Mouse (Mus musculus): Measurements from ENCODE around the gene Cfc1. TPM values are rescaled to one million over a fixed set of nuclear protein-coding genes. Genes with fewer than 3 reads are reported as not detected.

Cfc1 gene
- total and polyA plus RNA-seq, 3 experiments: not detected

- DNase-seq: no peak
Measured at GRCm38 (mm10) chr1:34553690-34554089, 18.2 kb downstream of the Cfc1 start.

GRCm38 (mm10) chr1:34554275-34554674 lies 18.8 kb downstream of the Cfc1 start:
- no peak for DNase-seq

GRCm38 (mm10) chr1:34560843-34561242 lies 25.4 kb downstream of the Cfc1 start, which contains the start of gene Prss40:
Gene Prss40 (minus strand): TSS chr1:34560943.
- DNase-seq: no peak

GRCm38 (mm10) chr1:34564383-34565045 lies 29.1 kb downstream of the Cfc1 start:
- DNase-seq: no peak

GRCm38 (mm10) chr1:34568120-34568519 lies 32.7 kb downstream of the Cfc1 start:
- no peak for DNase-seq

- no peak for DNase-seq
Measured at GRCm38 (mm10) chr1:34569876-34570275, 34.4 kb downstream of the Cfc1 start.

GRCm38 (mm10) chr1:34571431-34571830 lies 36.0 kb downstream of the Cfc1 start:
- DNase-seq: no peak

GRCm38 (mm10) chr1:34573221-34573620 lies 37.8 kb downstream of the Cfc1 start:
- DNase-seq: no peak

GRCm38 (mm10) chr1:34578851-34579781 lies 43.7 kb downstream of the Cfc1 start, which contains the start of gene Amer3:
Gene Amer3 (plus strand): TSS chr1:34579657.
- DNase-seq: peak; percentile 82

GRCm38 (mm10) chr1:34579782-34580356 lies 44.4 kb downstream of the Cfc1 start:
- no peak for DNase-seq

- no peak for DNase-seq
Measured at GRCm38 (mm10) chr1:34582218-34582617, 46.8 kb downstream of the Cfc1 start.

- DNase-seq: no peak
Measured at GRCm38 (mm10) chr1:34583821-34584263, 48.4 kb downstream of the Cfc1 start.

- DNase-seq: no peak
Measured at GRCm38 (mm10) chr1:34584736-34585135, 49.3 kb downstream of the Cfc1 start.

GRCm38 (mm10) chr1:34587298-34588096 lies 52.0 kb downstream of the Cfc1 start:
- DNase-seq: no peak

Other genes starting within 250 kb of the Cfc1 start
- gene Ccdc115, start 96.0 kb upstream of the Cfc1 start, total RNA-seq (2021): 10 to 100 TPM; 13.5 to 16.6 TPM
- gene Ccdc115, start 96.0 kb upstream of the Cfc1 start, polyA plus RNA-seq (2012; rRNA removed): 14.0 and 16.6 TPM in 2 replicates
- gene Imp4, start 95.8 kb upstream of the Cfc1 start, total RNA-seq (2021): 10 to 100 TPM; 60.7 to 76.7 TPM
- gene Imp4, start 95.8 kb upstream of the Cfc1 start, polyA plus RNA-seq (2012; rRNA removed): 36.1 and 38.1 TPM in 2 replicates
- gene Ptpn18, start 75.9 kb upstream of the Cfc1 start, total RNA-seq (2021): 1 to 10 TPM; 2.8 to 3.3 TPM
- gene Ptpn18, start 75.9 kb upstream of the Cfc1 start, polyA plus RNA-seq (2012; rRNA removed): 71.5 and 109 TPM in 2 replicates
- not detected for gene Prss39, start 37.2 kb upstream of the Cfc1 start, total RNA-seq (2021)
- gene Prss39, start 37.2 kb upstream of the Cfc1 start, polyA plus RNA-seq (2012; rRNA removed): not detected in 2 replicates
- gene Prss40, start 25.3 kb downstream of the Cfc1 start, total RNA-seq (2021): not detected
- gene Prss40, start 25.3 kb downstream of the Cfc1 start, polyA plus RNA-seq (2012; rRNA removed): not detected in 2 replicates
- under 1 TPM; 0.63 to 0.97 TPM for gene Amer3, start 44.0 kb downstream of the Cfc1 start, total RNA-seq (2021)
- gene Amer3, start 44.0 kb downstream of the Cfc1 start, polyA plus RNA-seq (2012; rRNA removed): 0.16 and 0.57 TPM in 2 replicates